Mouse (Mus musculus) thymus, postnatal 25 days (tissue): ENCODE measurements around the gene Car14.
"Not testable (repeated sequence)": the region's sequence is repeated elsewhere in the genome, so short reads cannot be mapped to it uniquely, and the experiment has no call there.

Source experiments
- DNase-seq: peaks from one replicate; pipeline ENCODE4 v3.0.0; 2022

Car14 gene

GRCm38 (mm10) chr3:95891211-95892065 is 13.1 kb downstream of the Car14 start, which contains the start of gene BC028528:
Gene BC028528 (minus strand): TSS chr3:95892005.
- DNase-seq, result peak; percentile 26

DNA sequence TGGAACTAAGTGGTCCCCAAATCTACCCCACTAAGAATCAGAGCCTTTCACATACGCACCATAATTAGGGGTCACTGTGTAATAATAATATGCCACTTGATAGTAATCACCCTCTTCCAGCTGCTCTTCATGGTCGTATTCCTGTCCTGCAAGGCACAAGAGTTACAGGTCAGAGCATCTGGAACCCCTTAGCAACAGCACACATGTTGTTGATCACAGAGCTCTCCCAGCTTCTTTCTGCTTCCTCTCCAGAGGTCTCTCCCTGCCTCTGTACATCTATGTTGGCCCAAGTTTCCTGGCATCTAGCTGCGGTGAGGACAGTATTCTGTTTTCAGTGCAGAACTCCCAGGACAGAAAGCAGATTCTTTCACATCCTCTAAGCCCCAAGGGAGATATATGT is 14.8 kb downstream of the Car14 start:
- no peak for DNase-seq

- DNase-seq, result no peak
Observed at GRCm38 (mm10) chr3:95887596-95887995, 16.9 kb downstream of the Car14 start.

DNA sequence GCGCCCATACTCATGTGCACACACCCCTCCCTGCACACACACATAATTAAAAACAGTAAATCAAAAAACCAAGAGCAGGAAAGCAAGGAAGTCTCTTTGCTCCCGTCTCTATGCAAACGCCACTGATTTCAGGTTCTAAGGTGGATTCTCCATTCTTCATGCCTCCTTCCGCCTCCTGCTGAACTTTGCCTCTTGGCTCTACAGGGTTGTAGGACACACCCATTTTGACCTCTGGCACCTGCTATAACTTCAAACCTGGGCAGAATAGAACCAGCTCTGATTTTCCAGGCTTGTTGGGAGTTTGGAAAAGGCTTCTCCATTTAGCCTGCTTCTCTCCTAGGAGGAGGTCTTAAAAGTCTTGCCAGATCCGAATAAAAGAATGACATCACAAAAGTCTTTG is 20.1 kb downstream of the Car14 start:
- DNase-seq, result no peak

DNA sequence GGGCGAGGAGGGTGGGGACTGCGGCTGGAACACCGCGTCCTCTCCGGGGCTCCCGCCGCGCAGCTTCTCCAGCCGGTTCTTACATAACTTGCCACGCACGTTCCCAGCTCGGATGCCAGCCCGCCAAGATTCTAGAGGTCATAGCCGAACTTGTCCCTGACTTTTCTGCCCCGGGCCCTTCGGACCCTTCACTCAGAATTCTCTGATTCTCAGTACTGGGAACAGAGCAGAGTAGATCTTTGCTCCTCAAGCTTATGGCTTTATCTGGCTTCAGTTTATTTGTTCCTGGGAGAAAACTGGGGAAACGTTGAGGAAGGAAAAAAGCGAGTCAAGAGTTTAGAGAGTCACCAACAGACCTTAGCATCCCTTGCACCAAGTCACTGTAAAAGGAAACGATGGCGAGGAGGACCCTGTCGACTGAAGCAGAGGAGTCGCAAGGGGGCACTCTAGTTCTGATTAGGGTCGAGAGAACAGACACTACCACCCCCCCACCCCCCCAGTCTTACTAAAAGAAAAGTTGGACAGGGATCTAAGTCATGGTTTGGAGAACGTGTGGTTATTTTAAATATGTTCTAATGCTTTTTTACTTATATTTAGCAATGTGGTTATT is 21.6 kb downstream of the Car14 start:
- peak; percentile 80 for DNase-seq

- DNase-seq, result peak; percentile 87
Observed at GRCm38 (mm10) chr3:95881979-95882815, 22.3 kb downstream of the Car14 start, which contains the start of gene Ciart. Gene Ciart (minus strand): TSS chr3:95882251.

DNA sequence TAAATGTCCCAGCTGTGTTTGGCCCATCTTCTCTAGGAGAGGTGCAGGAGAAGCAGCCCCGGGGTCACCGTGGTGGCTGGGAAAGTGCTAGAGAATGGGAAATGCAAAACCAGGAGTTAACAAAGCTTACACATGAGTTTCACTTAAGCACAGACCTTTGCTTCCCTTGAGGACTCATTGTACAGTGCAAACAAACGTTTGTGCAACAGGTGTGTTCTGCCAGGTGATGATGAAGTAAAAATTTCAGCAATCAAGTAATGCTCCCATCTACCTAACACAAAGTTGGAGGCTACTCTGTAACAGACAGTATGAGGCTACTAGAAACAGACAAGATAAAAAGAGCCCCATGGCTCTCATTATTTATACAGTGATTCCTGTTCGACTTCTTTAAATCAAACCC is 25.4 kb downstream of the Car14 start:
- DNase-seq, result no peak

- no peak for DNase-seq
Observed at GRCm38 (mm10) chr3:95872048-95872447, 32.4 kb downstream of the Car14 start.

DNA sequence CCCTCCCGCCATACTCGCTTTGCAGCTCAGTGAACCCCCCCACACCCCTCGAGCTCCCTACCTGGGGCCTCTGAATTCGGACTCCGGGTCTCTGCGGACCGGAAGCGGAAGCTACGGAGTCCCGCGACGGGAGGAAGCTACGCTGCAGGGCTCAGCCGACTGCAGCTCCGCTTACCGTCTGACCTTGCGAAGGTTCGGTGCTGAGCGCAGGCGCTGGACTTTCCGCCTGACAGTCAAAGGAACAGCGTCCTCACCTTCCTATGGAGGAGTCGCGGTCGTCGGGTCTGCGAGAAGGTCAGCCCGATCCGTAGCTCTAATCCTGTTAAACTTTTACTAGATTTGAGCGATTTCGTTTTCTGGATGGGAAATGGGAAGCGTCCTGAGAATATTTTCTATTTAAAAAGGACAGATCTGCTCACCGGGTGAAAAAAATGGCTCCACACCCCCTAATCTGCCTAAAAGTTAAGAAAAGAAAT is 33.1 kb downstream of the Car14 start, which contains the start of gene Mrps21:
TSS of gene Mrps21 (minus strand) at position 128 of the 476 bp plus-strand sequence.
- DNase-seq, result peak; percentile 84

DNA sequence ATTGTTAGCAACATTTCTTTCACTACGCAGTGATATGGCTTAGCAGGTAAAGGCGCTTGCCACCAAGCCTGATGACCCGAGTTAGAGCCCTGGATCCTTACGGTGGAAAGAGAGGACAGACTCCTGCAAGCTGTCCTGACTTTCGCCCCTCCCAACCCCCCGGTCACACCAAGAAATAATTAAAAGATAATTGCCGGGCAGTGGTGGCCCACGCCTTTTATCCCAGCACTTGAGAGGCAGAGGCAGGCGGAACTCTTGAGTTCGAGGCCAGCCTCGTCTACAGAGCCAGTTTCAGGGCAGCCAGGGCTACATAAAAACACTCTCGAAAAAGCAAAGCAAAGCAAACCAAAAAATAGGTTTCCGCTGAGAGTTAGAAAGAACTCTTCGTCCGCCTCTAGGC is 33.5 kb downstream of the Car14 start:
- no peak for DNase-seq

- DNase-seq, result no peak
Observed at GRCm38 (mm10) chr3:95867408-95867807, 37.1 kb downstream of the Car14 start.

GRCm38 (mm10) chr3:95866071-95866470 is 38.4 kb downstream of the Car14 start:
- DNase-seq, result no peak

DNA sequence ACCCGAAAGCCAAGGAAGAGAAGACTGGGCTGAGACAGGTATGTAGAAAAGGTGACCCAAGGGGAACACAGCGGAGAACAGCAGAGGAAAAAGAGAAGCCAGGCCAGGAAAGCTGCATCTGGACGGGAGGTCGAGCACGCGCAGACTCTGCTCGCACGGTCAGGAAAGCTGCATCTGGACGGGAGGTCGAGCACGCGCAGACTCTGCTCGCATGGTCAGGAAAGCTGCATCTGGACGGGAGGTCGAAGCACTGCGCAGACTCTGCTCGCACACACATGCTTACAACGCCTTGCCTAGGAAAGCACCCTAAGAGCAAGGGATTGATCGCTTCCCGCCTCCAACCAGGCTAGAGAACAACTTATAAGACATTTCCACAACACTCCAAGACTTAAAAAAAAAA is 38.9 kb downstream of the Car14 start:
- DNase-seq, result no peak

DNA sequence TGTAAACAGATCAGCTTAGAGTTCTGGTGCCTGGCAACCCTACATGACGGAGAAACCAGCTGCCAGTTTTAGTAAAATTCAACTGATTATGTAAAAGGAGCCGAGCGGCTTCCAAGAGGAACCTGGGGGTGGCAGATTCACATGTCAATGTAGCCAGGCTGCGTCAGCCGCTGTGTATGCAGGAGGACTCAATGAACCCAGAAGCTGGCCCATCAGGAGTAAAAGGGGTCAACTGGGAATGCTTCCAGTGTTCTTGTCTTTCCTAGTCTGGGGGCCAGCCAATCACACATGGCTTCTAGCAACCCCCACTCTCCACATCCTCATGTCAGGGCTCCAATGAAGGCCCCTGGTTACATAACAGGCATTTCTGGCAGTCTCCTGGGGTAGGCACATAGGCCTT is 39.4 kb downstream of the Car14 start:
- no peak for DNase-seq

DNA sequence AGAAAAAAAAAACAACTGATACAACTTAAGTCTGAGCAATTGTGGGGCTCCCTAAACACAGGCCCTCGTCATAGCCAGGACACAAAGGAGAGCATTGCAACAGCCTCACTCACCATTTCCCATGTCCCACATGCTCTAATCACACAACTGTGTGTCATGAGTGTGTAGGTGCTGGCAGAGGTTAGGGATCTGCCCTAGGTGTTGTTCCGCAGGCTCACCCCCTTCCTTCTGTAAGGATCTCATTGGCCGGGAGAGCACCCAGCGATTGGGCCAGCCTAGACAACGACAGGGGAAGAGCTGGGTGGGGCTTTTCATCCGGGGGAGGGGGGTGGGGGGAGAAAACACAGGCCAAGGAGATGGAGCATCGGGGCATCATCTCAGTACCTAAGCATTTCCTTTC is 40.9 kb downstream of the Car14 start:
- no peak for DNase-seq

DNA sequence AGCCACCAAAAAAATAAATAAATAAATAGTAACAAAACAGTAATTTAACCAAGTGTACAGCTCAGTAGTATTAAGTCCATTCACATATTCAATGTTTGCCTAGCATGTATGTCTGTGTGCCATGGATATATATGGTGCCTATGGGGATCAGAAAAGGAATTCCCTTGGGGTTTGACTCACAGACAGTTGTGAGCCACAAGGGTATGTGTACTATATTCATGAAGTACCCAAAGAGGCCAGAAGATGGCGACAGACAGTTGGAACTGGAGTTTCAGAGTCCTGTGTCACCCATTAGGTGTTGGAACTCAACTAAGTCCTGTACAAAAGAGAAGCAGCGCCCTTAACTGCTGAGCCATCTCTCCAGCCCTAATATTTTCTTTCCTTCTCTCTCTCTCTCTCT is 42.7 kb downstream of the Car14 start:
- DNase-seq, result peak; percentile 76

GRCm38 (mm10) chr3:95861216-95861615 is 43.3 kb downstream of the Car14 start:
- DNase-seq, result peak; percentile 35

GRCm38 (mm10) chr3:95860323-95860722 is 44.2 kb downstream of the Car14 start:
- DNase-seq, result no peak

- not testable (repeated sequence) for DNase-seq
Observed at GRCm38 (mm10) chr3:95858278-95858677, 46.2 kb downstream of the Car14 start.

DNA sequence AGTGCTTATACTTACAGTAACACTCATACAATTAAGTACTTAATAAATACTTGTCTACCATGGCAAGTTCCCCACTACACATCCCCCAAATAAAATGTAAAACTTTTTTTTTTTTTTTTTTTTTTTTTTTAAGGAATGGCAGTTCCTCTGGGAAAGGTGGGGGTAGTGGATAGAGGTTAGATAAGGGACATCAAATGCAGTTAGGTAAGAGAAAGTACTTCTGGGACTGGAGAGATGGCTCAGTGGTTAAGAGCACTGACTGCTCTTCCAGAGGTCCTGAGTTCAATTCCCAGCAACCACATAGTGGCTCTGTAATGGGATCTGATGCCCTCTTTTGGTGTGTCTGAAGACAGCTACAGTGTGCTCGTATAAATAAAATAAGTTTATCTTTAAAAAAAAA is 47.4 kb downstream of the Car14 start:
- DNase-seq, result not testable (repeated sequence)

DNA sequence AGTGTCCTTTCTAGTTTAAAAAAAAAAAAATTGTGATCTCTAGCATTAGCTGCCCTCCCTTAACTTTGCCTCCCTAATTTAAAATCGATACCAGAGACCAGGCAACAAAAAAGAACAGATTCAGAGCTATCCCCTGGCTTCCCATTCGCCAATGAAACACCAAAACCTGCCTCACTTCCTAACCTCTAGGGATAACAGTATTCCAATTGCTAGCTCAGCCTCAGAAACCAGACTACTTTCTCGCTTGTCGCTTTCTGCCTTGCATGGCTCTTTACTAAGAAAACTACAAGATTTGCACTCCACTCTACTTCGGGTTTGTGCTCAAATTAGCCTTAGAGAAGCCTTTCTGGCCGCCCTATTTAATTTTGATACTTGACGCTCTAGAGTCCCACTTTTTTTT is 48.4 kb downstream of the Car14 start:
- DNase-seq, result no peak

DNA sequence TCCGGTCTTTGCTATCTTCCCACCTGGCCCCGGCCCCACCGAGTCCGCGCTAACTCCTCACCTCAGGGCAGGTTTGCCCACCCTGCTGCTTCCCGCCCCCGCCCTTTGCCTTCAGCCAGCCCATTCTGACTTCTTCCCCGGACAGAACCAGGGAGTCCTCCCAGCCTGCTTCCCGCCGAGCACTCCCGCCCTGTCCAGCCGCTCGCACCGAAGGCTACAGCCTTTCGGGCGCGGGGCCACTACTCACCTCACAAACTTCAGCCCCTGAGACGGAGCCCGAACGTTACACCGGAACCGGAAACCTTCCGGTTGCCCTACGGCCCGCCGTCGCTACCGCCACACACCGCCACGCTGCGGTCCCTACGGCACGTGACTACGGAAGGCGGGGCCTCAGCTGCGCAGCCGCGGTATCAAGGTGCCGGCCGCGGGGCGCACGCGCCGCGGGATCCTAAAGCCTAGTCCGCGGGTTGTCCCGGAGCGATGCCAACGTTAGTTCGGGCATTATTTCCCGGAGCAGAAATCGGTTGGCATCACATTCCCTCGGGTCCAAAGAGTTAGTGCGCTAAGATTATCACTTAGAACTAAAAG is 48.9 kb downstream of the Car14 start, which contains the start of gene Prpf3:
TSS of gene Prpf3 (minus strand) at position 384 of the 588 bp plus-strand sequence.
- peak; percentile 94 for DNase-seq

GRCm38 (mm10) chr3:95851317-95851716 is 53.2 kb downstream of the Car14 start:
- no peak for DNase-seq
